Mouse (Mus musculus): ENCODE results near the gene Xpnpep2. TPM values are rescaled to one million over a fixed set of nuclear protein-coding genes. Genes with fewer than 3 reads are reported as not detected.

Gene Xpnpep2
- 1 to 10 TPM; 1.3 to 1.8 TPM for total RNA-seq (2021)
- long read RNA-seq, experiment 1, result 0 reads
- long read RNA-seq, experiment 2, result 0 reads

- no peak for DNase-seq
These were observed at the start of gene Xpnpep2 for GRCm38 (mm10) chrX:48108394-48109315. TSS of gene Xpnpep2 (plus strand) at chrX:48108725.

GRCm38 (mm10) chrX:48062481-48062880, 46.0 kb upstream of the Xpnpep2 start:
- DNase-seq, result peak in 1 of 2 experiments; percentile 13

DNA sequence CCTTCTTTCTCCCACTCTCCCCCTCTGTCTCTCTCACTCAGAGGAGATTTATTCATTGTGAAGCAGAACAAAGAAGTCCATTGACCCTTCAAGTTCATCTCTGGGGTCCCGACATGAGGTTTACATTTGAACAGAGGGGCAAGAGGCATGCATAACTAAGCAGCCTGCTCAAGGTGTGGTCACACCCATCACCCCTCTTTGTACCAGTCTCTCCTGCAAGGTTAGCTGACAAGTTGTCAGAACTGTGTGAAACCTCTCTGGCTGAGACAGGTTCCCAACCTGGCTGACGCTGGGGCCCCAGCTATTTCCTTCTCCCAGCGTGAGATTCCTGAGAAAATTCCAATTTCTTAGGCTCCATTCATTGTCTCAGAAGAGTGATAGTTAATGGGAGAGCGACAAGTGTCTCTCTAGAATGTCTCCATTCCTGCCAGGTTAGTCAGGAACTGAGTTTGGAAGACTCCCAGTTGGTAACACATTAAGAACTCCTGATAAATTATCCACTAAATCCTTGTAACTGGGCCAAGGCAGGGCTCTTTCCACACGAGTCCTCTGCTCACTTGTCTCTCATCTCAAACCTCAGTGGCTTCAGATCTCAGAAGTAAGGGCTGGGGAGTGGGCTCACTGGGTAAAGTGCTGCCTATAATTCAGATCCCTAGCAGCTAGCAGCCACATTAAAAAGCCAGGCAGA, 44.2 kb upstream of the Xpnpep2 start:
- DNase-seq, result no peak

GRCm38 (mm10) chrX:48066891-48067290, 41.6 kb upstream of the Xpnpep2 start:
- DNase-seq, result peak in 1 of 2 experiments; percentile 11

DNA sequence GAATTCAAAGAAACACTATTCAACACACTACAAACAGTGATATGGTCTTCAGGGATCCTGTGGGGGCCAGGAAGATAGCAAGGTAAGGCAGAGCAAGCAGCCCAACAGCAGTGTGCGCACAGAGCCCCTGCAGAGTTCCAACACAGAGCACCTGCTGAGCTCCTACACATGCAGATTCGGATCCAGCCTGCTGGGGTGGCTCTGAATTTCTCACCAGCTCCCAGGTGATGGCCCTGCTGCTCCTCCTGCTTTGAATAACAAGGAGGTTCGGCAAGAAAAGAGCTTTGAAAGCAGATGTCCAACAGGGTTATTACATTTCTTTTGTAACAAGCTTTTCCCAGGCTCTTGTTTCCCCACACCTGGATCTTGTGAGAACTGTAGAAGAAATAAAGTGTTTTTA, 36.6 kb upstream of the Xpnpep2 start:
- no peak for DNase-seq

GRCm38 (mm10) chrX:48072401-48072800, 36.1 kb upstream of the Xpnpep2 start:
- no peak for DNase-seq

DNA sequence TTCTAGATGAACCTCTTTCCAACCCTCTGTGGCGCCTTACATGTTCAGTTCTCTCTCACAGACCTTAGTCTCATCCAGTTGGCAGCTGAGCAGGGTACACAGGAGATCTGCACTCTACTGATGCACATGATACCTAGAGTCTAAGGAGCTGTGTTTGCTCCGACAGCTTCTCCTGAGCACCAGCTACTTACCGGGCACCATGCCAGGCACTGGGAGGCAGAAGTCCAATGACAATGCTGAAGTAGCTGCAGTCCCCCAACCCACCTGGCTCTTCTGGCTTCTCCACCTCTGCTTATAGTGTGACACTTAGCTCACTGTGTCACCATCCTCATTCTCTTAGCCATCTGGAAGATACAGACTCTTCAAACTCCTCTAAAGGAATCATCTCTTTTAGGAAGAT, 33.8 kb upstream of the Xpnpep2 start:
- DNase-seq, result no peak

- no peak for DNase-seq
These were observed 31.6 kb upstream of the Xpnpep2 start for GRCm38 (mm10) chrX:48076806-48077425.

DNA sequence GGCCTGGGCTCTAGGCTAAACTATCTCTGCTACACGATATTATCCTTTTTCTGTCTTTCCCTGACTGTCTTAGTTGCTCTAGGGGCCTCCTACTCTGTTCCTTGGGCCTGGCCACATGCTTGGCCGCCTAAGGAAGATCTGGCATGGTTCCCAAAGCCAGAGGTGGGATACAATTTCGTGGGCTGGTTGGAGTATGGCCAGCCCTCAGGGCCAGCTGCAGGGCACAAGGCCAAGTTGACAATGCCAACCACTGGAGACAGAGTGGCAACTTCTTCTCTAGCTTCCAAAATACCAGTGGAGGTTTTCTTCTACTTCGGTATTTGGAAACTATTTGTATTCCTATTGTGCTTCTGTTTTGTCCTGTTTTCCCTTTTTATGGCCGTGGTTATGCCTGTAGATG, 26.2 kb upstream of the Xpnpep2 start:
- DNase-seq, result peak; percentile 15 to 32

DNA sequence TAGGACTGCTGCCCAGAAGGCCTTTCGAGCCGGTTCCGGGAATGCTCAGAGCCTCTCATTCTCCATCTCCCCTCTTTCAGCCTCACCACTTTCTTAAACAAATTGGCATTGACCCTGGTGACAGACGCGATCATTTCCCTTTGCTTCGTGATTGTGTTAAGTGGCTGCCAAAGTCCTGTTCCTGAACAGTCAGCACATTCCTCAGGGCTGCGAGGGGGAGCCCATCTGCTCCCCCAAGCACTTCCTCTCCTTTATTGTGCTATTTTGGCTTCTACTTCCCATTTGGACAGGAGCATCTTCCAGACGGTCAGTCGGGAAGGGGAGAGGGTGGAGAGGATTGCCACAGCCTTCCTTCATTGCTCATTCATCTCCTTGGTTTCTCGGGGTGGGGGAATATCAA, 16.4 kb upstream of the Xpnpep2 start:
- no peak for DNase-seq

DNA sequence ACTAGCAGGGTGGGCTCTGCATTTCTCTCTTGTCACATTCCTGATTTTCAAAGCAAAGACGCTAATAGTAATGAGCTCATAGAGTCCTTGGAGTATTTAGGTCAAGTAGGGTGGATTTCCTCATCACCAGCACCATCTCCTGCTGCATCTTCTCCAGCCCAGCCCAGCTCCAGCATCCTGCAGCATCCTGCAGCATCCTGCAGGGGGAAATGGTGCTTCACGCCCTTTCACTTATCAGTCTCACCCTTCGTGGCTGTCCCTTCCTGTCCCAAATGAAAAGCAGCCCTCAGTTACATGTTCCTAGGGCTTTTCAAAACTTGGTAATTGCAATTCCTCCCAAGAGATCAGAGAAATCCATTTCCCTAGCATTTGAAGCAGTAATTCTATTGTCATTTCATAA, 15.0 kb upstream of the Xpnpep2 start:
- DNase-seq, result no peak

DNA sequence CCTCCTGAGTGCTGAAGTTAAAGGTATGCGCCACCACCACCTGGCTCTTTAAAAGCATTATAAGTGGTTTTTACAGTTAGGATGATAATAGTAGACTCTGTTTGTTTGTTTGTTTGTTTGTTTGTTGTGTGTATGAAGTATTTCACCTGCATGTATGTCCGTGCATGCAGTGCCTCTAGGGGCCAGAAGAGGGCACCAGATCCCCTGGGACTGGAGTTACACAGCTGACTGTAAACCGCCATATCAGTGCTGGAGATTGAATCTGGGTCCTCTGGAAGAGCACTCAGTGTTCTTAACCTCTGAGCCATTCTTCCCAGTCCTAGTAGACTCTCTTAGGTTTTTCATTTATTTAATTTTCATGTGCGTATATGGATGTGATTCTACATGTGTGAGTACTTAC, 13.9 kb upstream of the Xpnpep2 start:
- peak; percentile 22 to 41 for DNase-seq

DNA sequence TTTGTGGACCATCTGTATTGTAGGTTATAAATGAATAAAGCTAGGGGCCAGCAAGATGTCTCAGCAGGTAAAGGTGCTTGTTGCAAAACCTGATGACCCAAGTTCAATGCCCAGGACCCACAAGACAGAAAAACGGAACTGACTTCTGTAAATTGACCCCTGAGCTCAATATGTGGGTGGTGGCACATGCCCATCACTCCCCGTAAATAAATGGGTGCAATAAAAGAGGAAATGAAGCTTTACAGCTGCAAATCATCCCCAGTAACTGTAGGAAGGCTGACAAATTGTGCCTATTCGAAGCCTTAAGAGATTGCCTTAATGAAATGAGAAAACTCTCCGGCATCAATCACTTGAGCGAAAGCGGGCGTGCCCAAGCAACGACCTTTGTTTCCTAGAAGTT, 11.9 kb upstream of the Xpnpep2 start:
- no peak for DNase-seq

GRCm38 (mm10) chrX:48098470-48099129, 9.9 kb upstream of the Xpnpep2 start:
- no peak for DNase-seq

DNA sequence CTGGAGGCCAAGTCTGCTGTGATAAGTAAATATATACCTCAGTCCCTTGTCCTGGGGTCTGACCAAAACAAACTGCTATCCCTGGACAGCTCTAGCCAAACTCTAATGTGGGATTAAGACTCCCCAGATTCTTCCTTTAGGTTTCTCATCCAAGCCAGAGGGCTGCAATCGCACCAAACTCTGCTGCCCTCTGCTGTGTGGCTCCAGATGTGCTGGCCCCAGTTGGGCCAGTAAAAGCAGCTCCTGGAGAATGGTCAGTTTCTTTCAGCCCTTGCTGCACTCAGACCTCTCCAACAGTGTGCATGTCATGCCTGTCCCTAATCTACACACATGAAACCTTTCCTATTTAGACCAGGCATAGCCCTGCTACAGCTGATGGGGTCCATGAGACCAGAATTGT, 8.7 kb upstream of the Xpnpep2 start:
- DNase-seq, result peak; percentile 24 to 39

- no peak for DNase-seq
These were observed 5.3 kb upstream of the Xpnpep2 start for GRCm38 (mm10) chrX:48103256-48103655.

DNA sequence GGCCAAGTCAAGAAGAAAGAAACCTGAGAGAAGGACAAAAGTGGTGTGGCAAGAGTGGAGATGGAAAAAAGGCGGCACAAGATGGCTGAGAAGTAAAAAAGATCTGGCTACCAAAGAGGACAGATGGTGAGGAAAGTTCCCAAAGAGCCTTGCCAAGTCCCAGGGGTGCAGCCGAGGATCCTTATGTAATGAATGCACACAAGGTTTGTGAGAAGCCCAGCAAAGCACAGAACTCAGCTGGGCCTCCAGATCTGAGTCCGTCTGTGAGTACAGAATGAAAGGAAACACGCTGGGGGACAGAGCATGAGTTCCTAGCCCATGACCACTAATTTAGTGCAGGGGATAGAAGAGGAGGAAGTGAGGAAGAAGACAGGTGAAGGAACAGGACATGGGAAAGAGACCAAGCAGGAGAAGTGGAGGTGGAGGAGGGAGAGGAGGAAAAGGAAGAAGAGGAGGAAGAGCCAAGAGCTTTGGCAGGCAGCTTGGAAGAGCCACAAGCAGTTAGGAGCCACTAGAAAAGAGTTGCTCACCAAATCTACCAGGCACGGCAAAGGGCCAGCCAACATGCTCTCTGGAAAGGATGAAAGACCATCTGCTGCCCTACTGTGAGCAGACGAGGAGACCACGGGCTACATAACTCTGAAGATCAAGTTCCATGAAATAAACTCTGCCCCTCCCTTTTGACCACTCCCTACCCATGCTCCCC, 3.6 kb upstream of the Xpnpep2 start:
- no peak for DNase-seq

GRCm38 (mm10) chrX:48106226-48106625, 2.3 kb upstream of the Xpnpep2 start:
- DNase-seq, result peak; percentile 16 to 46

GRCm38 (mm10) chrX:48109316-48109655, 761 bp downstream of the Xpnpep2 start:
- no peak for DNase-seq

DNA sequence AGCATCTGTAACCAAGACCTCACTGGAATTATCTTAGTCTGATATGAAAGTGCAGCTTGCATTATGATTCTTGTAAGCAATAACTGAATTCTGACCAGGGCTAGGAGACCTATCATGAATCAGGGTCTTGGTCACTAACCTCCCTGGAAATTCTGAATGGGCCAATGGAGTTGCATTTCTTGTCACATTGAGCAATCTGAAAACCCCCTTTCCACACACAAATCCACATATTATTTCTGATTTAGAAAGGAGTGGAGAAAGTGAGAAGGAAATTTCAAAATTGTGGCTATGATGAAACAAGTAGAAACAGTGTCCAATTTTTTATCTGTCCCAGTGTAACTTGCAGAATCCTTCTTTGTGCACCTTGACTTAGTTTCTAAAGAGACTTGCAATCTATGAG, 10.8 kb downstream of the Xpnpep2 start:
- no peak for DNase-seq
